Mouse (Mus musculus): Measurements from ENCODE around the gene Gm3646. TPM values are rescaled to one million over a fixed set of nuclear protein-coding genes. Genes with fewer than 3 reads are reported as not detected.

The Gm3646 gene
- polyA plus RNA-seq, 1 experiment, result not detected

GRCm38 (mm10) chr1:39773551-39773950 lies 31.6 kb downstream of the Gm3646 start:
- Histone ChIP-seq H3K4me1 (ENCODE audit: control insufficient read depth, insufficient read depth, low read length) (no peaks in the 10 kb centered on the region), H3K27ac (ENCODE audit: control insufficient read depth, insufficient read depth, low read depth, low read length, poor library complexity) (no peak overlapping the region), H3K4me3 (replicated peaks; ENCODE audit: control insufficient read depth, low read depth, low read length) (no peak overlapping the region)
- TF ChIP-seq CTCF (IDR thresholded peaks at IDR 0.05; ENCODE audit: control insufficient read depth, insufficient read depth, low read length) (no peak), POLR2A (IDR thresholded peaks at IDR 0.05; ENCODE audit: borderline replicate concordance, control insufficient read depth, low read depth, low read length) (no peak)
- WGBS, result 77% methylated on average over 5 of the region's 5 CpGs

GRCm38 (mm10) chr1:39772401-39773095 lies 32.6 kb downstream of the Gm3646 start:
- no peak overlapping the region for H3K4me3 ChIP-seq (replicated peaks; ENCODE audit: control insufficient read depth, low read depth, low read length)
- no peak for TF ChIP-seq CTCF (IDR thresholded peaks at IDR 0.05; ENCODE audit: control insufficient read depth, insufficient read depth, low read length)
- TF ChIP-seq POLR2A (IDR thresholded peaks at IDR 0.05; ENCODE audit: borderline replicate concordance, control insufficient read depth, low read depth, low read length), result no peak
- WGBS, result 76% methylated on average over 3 of the region's 3 CpGs
- no peak overlapping the region for H3K27ac ChIP-seq (ENCODE audit: control insufficient read depth, insufficient read depth, low read depth, low read length, poor library complexity)
- no peaks in the 10 kb centered on the region; the same call in 1 of the 2 replicates for H3K4me1 ChIP-seq (ENCODE audit: control insufficient read depth, insufficient read depth, low read length)

GRCm38 (mm10) chr1:39770436-39770835 lies 34.7 kb downstream of the Gm3646 start:
- H3K27ac ChIP-seq (ENCODE audit: control insufficient read depth, insufficient read depth, low read depth, low read length, poor library complexity), result no peak overlapping the region
- WGBS, result 80% methylated on average over 5 of the region's 5 CpGs

GRCm38 (mm10) chr1:39768017-39768416 lies 37.1 kb downstream of the Gm3646 start:
- no peak overlapping the region for H3K4me3 ChIP-seq (replicated peaks; ENCODE audit: control insufficient read depth, low read depth, low read length)
- no peak for TF ChIP-seq POLR2A (IDR thresholded peaks at IDR 0.05; ENCODE audit: borderline replicate concordance, control insufficient read depth, low read depth, low read length)
- no peak for TF ChIP-seq CTCF (IDR thresholded peaks at IDR 0.05; ENCODE audit: control insufficient read depth, insufficient read depth, low read length)
- 58% methylated on average over 3 of the region's 3 CpGs for WGBS
- H3K4me1 ChIP-seq (ENCODE audit: control insufficient read depth, insufficient read depth, low read length), result no peaks in the 10 kb centered on the region; the same call in 1 of the 2 replicates
- no peak overlapping the region for H3K27ac ChIP-seq (ENCODE audit: control insufficient read depth, insufficient read depth, low read depth, low read length, poor library complexity)

More at GRCm38 (mm10) chr1:39770436-39770835, 34.7 kb downstream of the Gm3646 start:
- no peak for TF ChIP-seq CTCF (IDR thresholded peaks at IDR 0.05; ENCODE audit: control insufficient read depth, insufficient read depth, low read length)
- no peak for TF ChIP-seq POLR2A (IDR thresholded peaks at IDR 0.05; ENCODE audit: borderline replicate concordance, control insufficient read depth, low read depth, low read length)
- H3K4me1 ChIP-seq (ENCODE audit: control insufficient read depth, insufficient read depth, low read length), result no peaks in the 10 kb centered on the region; the same call in 1 of the 2 replicates
- no peak overlapping the region for H3K4me3 ChIP-seq (replicated peaks; ENCODE audit: control insufficient read depth, low read depth, low read length)

- Histone ChIP-seq H3K4me3 (replicated peaks; ENCODE audit: control insufficient read depth, low read depth, low read length) (no peak overlapping the region), H3K4me1 (ENCODE audit: control insufficient read depth, insufficient read depth, low read length) (peaks cover 2% of the 10 kb centered on the region; the same call in 1 of the 2 replicates), H3K27ac (ENCODE audit: control insufficient read depth, insufficient read depth, low read depth, low read length, poor library complexity) (no peak overlapping the region)
- TF ChIP-seq CTCF (IDR thresholded peaks at IDR 0.05; ENCODE audit: control insufficient read depth, insufficient read depth, low read length), result no peak
- TF ChIP-seq POLR2A (IDR thresholded peaks at IDR 0.05; ENCODE audit: borderline replicate concordance, control insufficient read depth, low read depth, low read length), result no peak
- WGBS, result 79% methylated on average over 7 of the region's 7 CpGs
These were observed 39.2 kb downstream of the Gm3646 start for GRCm38 (mm10) chr1:39765854-39766493.

GRCm38 (mm10) chr1:39762025-39762370 lies 43.1 kb downstream of the Gm3646 start:
- Histone ChIP-seq H3K27ac (ENCODE audit: control insufficient read depth, insufficient read depth, low read depth, low read length, poor library complexity) (no peak overlapping the region), H3K4me3 (replicated peaks; ENCODE audit: control insufficient read depth, low read depth, low read length) (no peak overlapping the region)

GRCm38 (mm10) chr1:39761211-39762024 lies 43.7 kb downstream of the Gm3646 start:
- Histone ChIP-seq H3K4me3 (replicated peaks; ENCODE audit: control insufficient read depth, low read depth, low read length) (no peak overlapping the region), H3K4me1 (ENCODE audit: control insufficient read depth, insufficient read depth, low read length) (0 out of 2 replicates have a peak, but pooled peaks cover 2% of the 10 kb centered on the region), H3K27ac (ENCODE audit: control insufficient read depth, insufficient read depth, low read depth, low read length, poor library complexity) (no peak overlapping the region)
- TF ChIP-seq POLR2A (IDR thresholded peaks at IDR 0.05; ENCODE audit: borderline replicate concordance, control insufficient read depth, low read depth, low read length), result no peak
- peak; percentile 37; the same call in 1 of the 2 replicates for TF ChIP-seq CTCF (IDR thresholded peaks at IDR 0.05; ENCODE audit: control insufficient read depth, insufficient read depth, low read length)
- WGBS, result 1% methylated on average over 22 of the region's 22 CpGs

More at GRCm38 (mm10) chr1:39762025-39762370, 43.1 kb downstream of the Gm3646 start:
- TF ChIP-seq CTCF (IDR thresholded peaks at IDR 0.05; ENCODE audit: control insufficient read depth, insufficient read depth, low read length) (no peak), POLR2A (IDR thresholded peaks at IDR 0.05; ENCODE audit: borderline replicate concordance, control insufficient read depth, low read depth, low read length) (no peak)
- 2% methylated on average over 10 of the region's 10 CpGs for WGBS
- H3K4me1 ChIP-seq (ENCODE audit: control insufficient read depth, insufficient read depth, low read length), result 0 out of 2 replicates have a peak, but pooled peaks cover 2% of the 10 kb centered on the region
